Mouse (Mus musculus): ENCODE results near the gene 2610528J11Rik. TPM values are rescaled to one million over a fixed set of nuclear protein-coding genes. Genes with fewer than 3 reads are reported as not detected.
"Not testable (repeated sequence)": the region's sequence is repeated elsewhere in the genome, so short reads cannot be mapped to it uniquely, and the experiment has no call there.

Gene 2610528J11Rik
- polyA plus RNA-seq (2015; fragmentation: Nextera tagmentation; extraction: Ambion mirVana) = 0.18 TPM in 1 of 2 replicates, not detected in the other

DNA sequence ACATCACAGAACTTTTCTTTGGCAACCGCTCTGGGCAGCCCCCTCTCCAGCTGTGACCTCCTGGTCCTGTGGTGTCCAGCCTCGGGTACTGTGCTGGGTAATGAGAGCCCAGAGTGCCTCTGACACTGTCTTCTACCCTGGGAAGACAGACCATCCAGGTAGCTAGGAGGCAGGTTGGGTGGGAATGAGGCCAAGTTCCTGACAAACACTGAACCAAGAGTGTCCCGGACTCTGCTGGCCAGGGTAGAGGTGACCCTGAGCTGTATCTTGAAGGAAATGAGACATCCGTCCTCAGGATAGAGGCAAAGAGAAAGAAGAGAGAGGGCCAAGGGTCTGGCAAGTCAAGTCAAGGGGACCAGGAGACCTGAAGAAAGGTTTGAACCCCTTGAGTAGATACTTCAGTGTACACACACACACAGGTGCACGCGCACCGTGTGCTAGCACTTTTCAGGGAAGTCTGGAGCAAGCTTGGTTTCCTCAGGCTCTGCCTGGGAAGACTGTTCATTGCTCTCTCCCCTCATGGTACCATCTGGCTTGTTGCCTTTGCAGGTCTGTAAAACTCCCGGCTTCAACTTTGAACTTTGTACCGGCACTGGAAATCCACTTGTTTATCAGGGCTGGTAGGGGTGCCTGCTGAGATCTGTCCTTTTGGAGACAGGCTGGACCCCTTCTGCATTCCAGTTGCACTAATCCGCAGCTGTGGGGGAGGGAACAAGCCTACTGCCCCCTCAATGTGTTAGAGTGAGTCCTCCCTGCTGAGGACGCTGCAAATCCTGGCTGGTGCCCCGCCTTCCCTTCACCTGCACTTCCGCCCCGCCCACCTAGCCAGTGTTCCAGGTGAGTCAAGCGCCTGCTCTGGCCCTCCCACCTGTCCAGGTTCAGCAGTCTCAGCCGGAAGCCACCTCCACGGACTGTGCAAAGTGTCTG, at the start of gene 2610528J11Rik:
TSS of gene 2610528J11Rik (plus strand) at position 592 of the 927 bp plus-strand sequence.
- no peak within 1 kb of the TSS for H3K9ac ChIP-seq
- H3K4me2 ChIP-seq = no peak within 1 kb of the TSS
- H3K27ac ChIP-seq = no peak within 1 kb of the TSS
- H3K4me3 ChIP-seq = no peak within 1 kb of the TSS
- WGBS = 34% methylated on average over 17 of the region's 17 CpGs
- no peaks in the 10 kb centered on the region for H3K4me1 ChIP-seq
- H3K9me3 ChIP-seq (replicated peaks) = no peaks in the 10 kb centered on the region
- ATAC-seq = no peak
- H3K27me3 ChIP-seq = 0 out of 2 replicates have a peak, but pooled peaks cover 2% of the 10 kb centered on the region
- no peaks in the 10 kb centered on the region for H3K36me3 ChIP-seq (ENCODE audit: poor library complexity, severe bottlenecking)

GRCm38 (mm10) chr4:118489717-118490132, 37.1 kb upstream of the 2610528J11Rik start, which contains the start of gene Tie1:
Gene Tie1 (minus strand): TSS chr4:118490061.
- WGBS = 88% methylated on average over 8 of the region's 8 CpGs
- Histone ChIP-seq H3K27me3 (no peaks in the 10 kb centered on the region), H3K4me1 (no peaks in the 10 kb centered on the region), H3K27ac (no peak within 1 kb of the TSS), H3K36me3 (ENCODE audit: poor library complexity, severe bottlenecking) (no peaks in the 10 kb centered on the region), H3K4me2 (no peak within 1 kb of the TSS), H3K9ac (no peak within 1 kb of the TSS), H3K4me3 (no peak within 1 kb of the TSS), H3K9me3 (replicated peaks) (no peaks in the 10 kb centered on the region)
- ATAC-seq = no peak

DNA sequence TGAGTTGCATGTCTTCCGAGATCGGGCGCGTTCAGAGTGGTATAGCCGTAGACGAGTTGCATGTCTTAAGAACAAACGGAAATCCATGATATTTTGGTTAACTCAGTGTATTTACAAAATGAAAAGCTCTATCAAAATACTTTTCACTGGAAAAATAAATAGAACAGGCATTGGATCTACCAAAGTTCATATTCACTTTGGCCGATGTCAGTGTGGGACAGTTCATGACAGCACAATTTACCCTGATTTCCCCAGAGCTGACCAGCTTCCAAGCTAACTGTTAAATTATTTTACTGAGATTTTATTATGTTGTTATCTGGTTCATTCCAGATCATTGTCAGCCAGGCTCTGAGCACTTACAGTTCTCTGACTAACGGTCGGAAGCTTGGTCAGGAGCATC, 36.3 kb upstream of the 2610528J11Rik start:
- Histone ChIP-seq H3K9me3 (replicated peaks) (no peaks in the 10 kb centered on the region), H3K4me3 (no peak overlapping the region), H3K27me3 (no peaks in the 10 kb centered on the region), H3K27ac (no peak overlapping the region), H3K4me2 (no peak overlapping the region), H3K4me1 (no peaks in the 10 kb centered on the region), H3K9ac (no peak overlapping the region), H3K36me3 (ENCODE audit: poor library complexity, severe bottlenecking) (no peaks in the 10 kb centered on the region)
- ATAC-seq = no peak
- WGBS = 93% methylated on average over 10 of the region's 10 CpGs

GRCm38 (mm10) chr4:118500171-118500724, 26.6 kb upstream of the 2610528J11Rik start:
- 55% methylated on average over 6 of the region's 6 CpGs for WGBS
- ATAC-seq = no peak
- H3K4me1 ChIP-seq = no peaks in the 10 kb centered on the region
- H3K9me3 ChIP-seq (replicated peaks) = no peaks in the 10 kb centered on the region
- H3K9ac ChIP-seq = no peak overlapping the region
- no peaks in the 10 kb centered on the region for H3K36me3 ChIP-seq (ENCODE audit: poor library complexity, severe bottlenecking)
- H3K27ac ChIP-seq = no peak overlapping the region
- no peak overlapping the region for H3K4me2 ChIP-seq
- H3K27me3 ChIP-seq = no peaks in the 10 kb centered on the region
- H3K4me3 ChIP-seq = no peak overlapping the region

DNA sequence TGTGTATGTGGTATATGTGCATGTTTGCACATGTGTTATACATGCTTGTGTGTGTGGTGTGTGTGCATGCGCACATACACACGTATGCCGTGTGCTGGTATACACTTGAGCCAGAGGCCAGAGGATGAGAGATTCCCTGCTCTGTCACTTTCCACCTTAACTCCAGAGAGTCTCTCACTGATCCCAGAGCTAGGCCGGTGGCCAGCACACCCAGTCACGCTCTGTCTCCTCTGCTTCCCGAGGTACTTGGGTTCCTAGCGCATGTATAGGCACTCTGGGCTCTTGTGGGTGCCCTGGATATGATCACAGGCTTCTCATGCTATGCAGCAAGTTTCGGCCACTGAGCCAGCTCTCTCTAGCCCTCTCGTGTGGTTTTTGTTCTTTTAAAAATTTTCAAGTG, 26.0 kb upstream of the 2610528J11Rik start:
- no peak for ATAC-seq
- Histone ChIP-seq H3K9ac (no peak overlapping the region), H3K27me3 (no peaks in the 10 kb centered on the region), H3K36me3 (ENCODE audit: poor library complexity, severe bottlenecking) (no peaks in the 10 kb centered on the region), H3K4me1 (no peaks in the 10 kb centered on the region), H3K4me3 (no peak overlapping the region), H3K9me3 (replicated peaks) (no peaks in the 10 kb centered on the region), H3K27ac (no peak overlapping the region), H3K4me2 (no peak overlapping the region)
- 72% methylated on average over 9 of the region's 9 CpGs for WGBS

DNA sequence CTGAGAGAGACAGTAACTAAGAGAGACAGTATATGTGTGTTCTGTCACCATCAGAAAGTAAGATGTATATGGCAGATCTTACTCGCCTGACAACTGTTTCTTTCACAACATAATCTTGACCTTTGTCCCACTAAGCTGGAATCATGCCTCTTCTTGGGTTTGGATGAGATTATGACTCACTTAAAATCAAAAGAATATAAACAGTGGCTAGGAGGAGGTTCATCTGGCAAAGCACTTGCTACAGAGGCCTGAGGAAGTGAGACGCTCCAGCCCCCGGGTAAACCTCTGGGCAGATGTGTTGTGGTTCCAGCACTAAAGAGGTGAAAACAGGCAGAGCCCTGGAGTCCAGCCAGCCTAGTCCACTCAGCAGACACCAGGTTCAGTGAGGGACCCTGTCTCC, 21.2 kb upstream of the 2610528J11Rik start:
- Histone ChIP-seq H3K27ac (no peak overlapping the region), H3K36me3 (ENCODE audit: poor library complexity, severe bottlenecking) (no peaks in the 10 kb centered on the region), H3K4me3 (no peak overlapping the region), H3K27me3 (no peaks in the 10 kb centered on the region), H3K9ac (no peak overlapping the region), H3K9me3 (replicated peaks) (no peaks in the 10 kb centered on the region), H3K4me1 (no peaks in the 10 kb centered on the region), H3K4me2 (no peak overlapping the region)
- ATAC-seq = no peak
- 82% methylated on average over 3 of the region's 3 CpGs for WGBS

DNA sequence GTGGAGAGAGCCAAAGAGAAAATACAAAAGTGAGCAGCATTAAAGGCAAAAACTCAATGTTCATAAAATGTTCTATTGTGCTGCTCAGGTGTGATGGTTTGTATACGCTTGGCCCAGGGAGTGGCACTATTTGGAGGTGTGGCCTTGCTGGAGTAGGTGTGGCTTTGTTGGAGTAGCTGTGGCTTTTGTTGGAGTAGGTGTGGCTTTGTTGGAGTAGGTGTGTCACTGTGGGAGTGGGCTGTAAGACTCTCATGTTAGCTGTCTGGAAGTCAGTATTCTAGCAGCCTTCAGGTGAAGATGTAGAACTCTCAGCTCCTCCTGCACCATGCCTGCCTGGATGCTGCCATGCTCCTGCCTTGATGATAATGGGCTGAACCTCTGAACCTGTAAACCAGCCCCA, 19.6 kb upstream of the 2610528J11Rik start:
- not testable (repeated sequence) for ATAC-seq; H3K27ac ChIP-seq; H3K4me2 ChIP-seq; H3K4me1 ChIP-seq; H3K4me3 ChIP-seq; H3K27me3 ChIP-seq; H3K9ac ChIP-seq; H3K36me3 ChIP-seq (ENCODE audit: poor library complexity, severe bottlenecking); H3K9me3 ChIP-seq (replicated peaks)
- 92% methylated on average over 1 of the region's 1 CpGs for WGBS

GRCm38 (mm10) chr4:118509050-118509449, 17.7 kb upstream of the 2610528J11Rik start:
- Histone ChIP-seq H3K9ac (no peak overlapping the region), H3K27me3 (no peaks in the 10 kb centered on the region), H3K27ac (no peak overlapping the region), H3K4me2 (no peak overlapping the region), H3K9me3 (replicated peaks) (no peaks in the 10 kb centered on the region), H3K36me3 (ENCODE audit: poor library complexity, severe bottlenecking) (no peaks in the 10 kb centered on the region), H3K4me3 (no peak overlapping the region), H3K4me1 (peaks cover 5% of the 10 kb centered on the region; the same call in 1 of the 2 replicates)
- no peak for ATAC-seq
- WGBS = 6% methylated on average over 6 of the region's 6 CpGs

DNA sequence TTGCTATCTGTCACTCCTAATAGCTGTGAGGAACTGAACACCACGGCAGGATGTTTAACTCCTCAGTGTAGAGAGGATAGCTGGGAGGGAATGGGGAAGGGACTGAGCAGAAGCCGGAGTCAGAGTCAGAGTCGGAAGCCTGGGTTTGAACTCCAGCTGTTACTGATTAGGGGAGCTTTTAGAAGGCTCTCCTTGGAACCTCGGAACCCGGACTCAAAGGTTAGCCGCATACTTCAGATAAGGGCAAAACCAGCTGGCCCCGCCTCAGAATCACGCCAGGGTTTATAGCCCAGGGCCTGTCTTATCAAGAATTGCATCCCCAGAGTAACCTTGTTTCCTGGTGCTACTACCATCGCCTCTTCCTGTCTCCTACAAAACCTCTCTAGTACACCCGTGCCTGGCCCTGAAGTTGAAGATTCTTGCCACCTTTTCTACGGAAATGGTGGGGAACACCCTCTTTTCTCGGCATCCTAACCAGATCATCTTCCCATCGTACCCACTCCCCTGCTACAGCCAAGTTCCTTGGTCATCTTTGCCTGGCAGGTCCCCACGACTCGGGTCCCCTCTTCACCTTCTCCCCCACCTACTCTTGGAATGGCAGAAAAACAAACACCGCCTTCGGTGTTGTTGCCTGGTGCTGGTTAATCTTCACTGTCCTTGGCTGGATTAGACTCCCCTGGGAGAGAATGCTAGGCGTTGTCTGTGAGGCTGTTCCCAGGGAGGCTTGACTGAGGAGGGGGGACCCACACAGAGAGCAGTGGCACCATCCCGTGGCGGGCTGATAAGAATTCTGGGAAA, 9.9 kb upstream of the 2610528J11Rik start:
- Histone ChIP-seq H3K27ac (no peak overlapping the region), H3K9me3 (replicated peaks) (no peaks in the 10 kb centered on the region), H3K36me3 (ENCODE audit: poor library complexity, severe bottlenecking) (no peaks in the 10 kb centered on the region), H3K27me3 (peaks cover 6% of the 10 kb centered on the region), H3K4me2 (no peak overlapping the region), H3K4me1 (peaks cover 11% of the 10 kb centered on the region), H3K9ac (no peak overlapping the region), H3K4me3 (no peak overlapping the region)
- ATAC-seq = no peak
- WGBS = 31% methylated on average over 20 of the region's 20 CpGs

DNA sequence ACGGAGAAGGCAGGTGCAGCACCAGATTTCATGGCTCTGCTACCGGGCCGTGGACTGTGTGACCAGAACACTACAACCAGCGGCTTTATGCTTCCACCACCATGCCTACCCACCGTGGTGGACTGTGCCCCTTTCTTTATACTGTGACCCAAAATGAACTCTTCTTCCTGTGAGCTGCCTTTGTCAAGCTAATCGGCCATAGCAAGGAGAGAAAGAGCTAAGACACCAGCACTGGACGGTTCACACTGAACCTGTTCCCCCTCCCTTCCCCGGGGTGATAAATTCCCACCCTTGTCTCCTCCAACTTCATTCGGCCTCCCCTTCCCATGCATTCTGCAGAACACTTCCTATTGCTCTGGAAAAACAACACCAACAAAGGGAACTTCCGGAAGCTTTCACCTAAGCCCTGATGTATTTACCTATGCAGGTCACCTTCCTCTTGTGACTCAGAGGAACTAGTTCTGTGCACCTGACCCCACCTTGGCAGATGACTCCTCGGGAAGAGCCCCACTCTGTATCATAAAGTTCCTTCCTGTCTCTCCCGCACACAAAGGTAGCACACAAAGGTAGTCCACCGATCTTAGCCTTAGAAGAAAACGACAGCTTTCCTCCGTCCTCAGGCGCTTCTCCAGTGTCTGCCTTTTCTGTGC, 9.2 kb upstream of the 2610528J11Rik start:
- Histone ChIP-seq H3K36me3 (ENCODE audit: poor library complexity, severe bottlenecking) (no peaks in the 10 kb centered on the region), H3K27ac (no peak overlapping the region), H3K4me1 (peaks cover 11% of the 10 kb centered on the region), H3K9me3 (replicated peaks) (no peaks in the 10 kb centered on the region), H3K4me2 (no peak overlapping the region), H3K27me3 (peaks cover 6% of the 10 kb centered on the region), H3K9ac (no peak overlapping the region), H3K4me3 (no peak overlapping the region)
- WGBS = 47% methylated on average over 16 of the region's 16 CpGs
- ATAC-seq = no peak

GRCm38 (mm10) chr4:118518208-118518607, 8.6 kb upstream of the 2610528J11Rik start:
- peaks cover 11% of the 10 kb centered on the region for H3K4me1 ChIP-seq
- H3K9me3 ChIP-seq (replicated peaks) = no peaks in the 10 kb centered on the region
- ATAC-seq = no peak
- H3K9ac ChIP-seq = no peak overlapping the region
- WGBS = 65% methylated on average over 5 of the region's 5 CpGs
- H3K27ac ChIP-seq = no peak overlapping the region
- peaks cover 6% of the 10 kb centered on the region for H3K27me3 ChIP-seq
- no peaks in the 10 kb centered on the region for H3K36me3 ChIP-seq (ENCODE audit: poor library complexity, severe bottlenecking)
- H3K4me2 ChIP-seq = no peak overlapping the region
- no peak overlapping the region for H3K4me3 ChIP-seq
